In genomic region chr19:32956143-32956915, GRCm38 (mm10) we compare ENCODE assay signal across 8 mouse cellular contexts.
DNase-seq lines count a peak whose midpoint lies in the region; ATAC-seq lines count a peak whose summit lies in the region.

No protein-coding gene starts in this region.

- H3K4me1 ChIP-seq in lung, embryonic 15.5 days = peaks cover 28% of the 10 kb centered on the region
- H3K4me1 ChIP-seq in embryonic facial prominence, embryonic 12.5 days = 0 out of 2 replicates have a peak, but pooled peaks cover 9% of the 10 kb centered on the region
- H3K4me1 ChIP-seq in limb, embryonic 13.5 days = peaks cover 12% of the 10 kb centered on the region; the same call in 1 of the 2 replicates

- peak overlapping the region; percentile 27 for H3K4me3 ChIP-seq in lung, embryonic 15.5 days
- H3K4me3 ChIP-seq in embryonic facial prominence, embryonic 12.5 days = 0 out of 2 replicates have a peak overlapping the region, but pooled peaks have one; percentile 10
- H3K4me3 ChIP-seq in limb, embryonic 13.5 days = peak overlapping the region; percentile 25

- H3K9me3 ChIP-seq in lung, embryonic 15.5 days = no peaks in the 10 kb centered on the region
- H3K9me3 ChIP-seq in embryonic facial prominence, embryonic 12.5 days = no peaks in the 10 kb centered on the region
- no peaks in the 10 kb centered on the region for H3K9me3 ChIP-seq in limb, embryonic 13.5 days

- H3K9ac ChIP-seq in lung, embryonic 15.5 days = no peak overlapping the region
- H3K9ac ChIP-seq in embryonic facial prominence, embryonic 12.5 days = no peak overlapping the region
- H3K9ac ChIP-seq in limb, embryonic 13.5 days = no peak overlapping the region

- DNase-seq in lung, postnatal 14 days = no peak
- peak; percentile 54 for DNase-seq in splenic B cell, adult 2 months (ENCODE audit: low read depth, low spot score)
- no peak for DNase-seq in frontal cortex, postnatal 14 days (ENCODE audit: low spot score in 2 of 2)
- no peak for DNase-seq in spleen, adult 12 weeks (ENCODE audit: low spot score)

- ATAC-seq in lung, embryonic 15.5 days (ENCODE audit: borderline replicate concordance, extremely low read depth, low FRiP score, low TSS enrichment) = no peak
- ATAC-seq in embryonic facial prominence, embryonic 12.5 days (ENCODE audit: insufficient number of reproducible peaks, insufficient read depth, low FRiP score, low TSS enrichment) = no peak
- no peak for ATAC-seq in limb, embryonic 13.5 days (ENCODE audit: low FRiP score, low read depth)
- ATAC-seq in erythroid progenitor cell, adult 5-6 weeks (replicated peaks; ENCODE audit: low FRiP score, poor library complexity, severe bottlenecking) = no peak

- H3K4me2 ChIP-seq in lung, embryonic 15.5 days = peak overlapping the region; percentile 48
- peak overlapping the region; percentile 51 for H3K4me2 ChIP-seq in embryonic facial prominence, embryonic 12.5 days (replicated peaks)
- H3K4me2 ChIP-seq in limb, embryonic 13.5 days (replicated peaks) = peak overlapping the region; percentile 59

- WGBS in lung, embryonic 15.5 days = 11% methylated on average over 9 of the region's 9 CpGs
- 5% methylated on average over 9 of the region's 9 CpGs for WGBS in embryonic facial prominence, embryonic 12.5 days
- WGBS in limb, embryonic 13.5 days = 7% methylated on average over 9 of the region's 9 CpGs

- H3K27ac ChIP-seq in lung, embryonic 15.5 days = no peak overlapping the region
- H3K27ac ChIP-seq in embryonic facial prominence, embryonic 12.5 days = no peak overlapping the region
- no peak overlapping the region for H3K27ac ChIP-seq in limb, embryonic 13.5 days

- H3K36me3 ChIP-seq in lung, embryonic 15.5 days = no peaks in the 10 kb centered on the region
- no peaks in the 10 kb centered on the region for H3K36me3 ChIP-seq in embryonic facial prominence, embryonic 12.5 days
- H3K36me3 ChIP-seq in limb, embryonic 13.5 days = no peaks in the 10 kb centered on the region
- H3K36me3 ChIP-seq in splenic B cell, adult 2 months (ENCODE audit: control insufficient read depth, insufficient read depth, low read length, poor library complexity, severe bottlenecking) = no peaks in the 10 kb centered on the region

- H3K27me3 ChIP-seq in lung, embryonic 15.5 days = no peaks in the 10 kb centered on the region
- H3K27me3 ChIP-seq in embryonic facial prominence, embryonic 12.5 days = peaks cover 7% of the 10 kb centered on the region; the same call in 1 of the 2 replicates
- peaks cover 16% of the 10 kb centered on the region for H3K27me3 ChIP-seq in limb, embryonic 13.5 days
- no peaks in the 10 kb centered on the region for H3K27me3 ChIP-seq in splenic B cell, adult 2 months (ENCODE audit: control insufficient read depth, insufficient read depth, low read length, poor library complexity, severe bottlenecking)
